Mouse (Mus musculus): ENCODE results near the gene Myh6. TPM values are rescaled to one million over a fixed set of nuclear protein-coding genes. Genes with fewer than 3 reads are reported as not detected.

Gene Myh6
- polyA plus RNA-seq, 1 experiment from 2014 or later: 61.0 TPM

GRCm38 (mm10) chr14:54996793-54997192, 30.1 kb upstream of the Myh6 start:
- WGBS: 71% methylated on average over 9 of the region's 9 CpGs
- Histone ChIP-seq H3K36me3 (ENCODE audit: insufficient read depth, low read length) (no peaks in the 10 kb centered on the region), H3K4me1 (ENCODE audit: insufficient read depth, low read depth, low read length) (no peaks in the 10 kb centered on the region), H3K4me2 (replicated peaks; ENCODE audit: low read depth, low read length) (no peak overlapping the region), H3K27me3 (replicated peaks; ENCODE audit: insufficient read depth, low read length) (no peaks in the 10 kb centered on the region), H3K27ac (ENCODE audit: low read length) (no peak overlapping the region), H3K9me3 (ENCODE audit: low read length) (no peaks in the 10 kb centered on the region), H3K9ac (replicated peaks; ENCODE audit: low read depth) (no peak overlapping the region), H3K4me3 (ENCODE audit: low read depth, low read length) (no peak overlapping the region)
- TF ChIP-seq CTCF (IDR thresholded peaks at IDR 0.05) (no peak), EP300 (IDR thresholded peaks at IDR 0.05) (no peak)
- DNase-seq (ENCODE audit: low spot score) (no peak), ATAC-seq (no peak)

DNA sequence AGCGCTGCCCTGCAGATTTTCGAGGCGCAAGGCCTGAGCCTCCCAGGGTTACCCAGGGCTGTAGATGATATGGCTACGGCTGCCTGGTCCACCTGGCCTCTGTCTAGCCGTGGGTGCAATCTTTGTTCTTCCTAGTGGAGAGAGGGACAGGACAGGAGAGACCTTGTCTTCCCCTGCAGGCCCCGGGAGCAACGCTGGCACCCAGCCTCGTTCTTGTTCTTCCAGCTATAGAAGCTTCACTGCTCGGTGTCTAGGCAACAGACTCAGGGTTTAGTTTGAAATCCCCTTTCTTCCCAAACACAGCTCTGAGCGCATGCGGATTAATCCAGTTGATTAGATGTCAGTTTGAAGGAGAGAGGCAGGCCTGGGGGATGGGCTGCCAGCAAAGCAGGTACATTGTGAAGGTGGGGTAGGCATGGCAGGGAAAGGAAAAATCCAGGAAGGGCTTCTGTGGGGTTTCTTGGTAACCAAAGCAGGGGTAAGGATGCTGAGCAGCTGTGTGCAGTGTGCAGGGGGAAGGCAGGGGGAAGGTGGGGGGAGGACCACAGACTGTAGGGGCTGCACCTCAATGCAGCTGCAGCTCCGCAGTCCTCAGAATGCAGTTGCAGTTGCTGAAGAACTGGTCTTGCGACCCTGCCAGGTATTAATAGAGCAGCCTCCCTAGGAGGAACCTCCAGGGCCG, 28.9 kb upstream of the Myh6 start:
- Histone ChIP-seq H3K4me3 (ENCODE audit: low read depth, low read length) (no peak overlapping the region), H3K27me3 (replicated peaks; ENCODE audit: insufficient read depth, low read length) (no peaks in the 10 kb centered on the region), H3K9ac (replicated peaks; ENCODE audit: low read depth) (no peak overlapping the region), H3K36me3 (ENCODE audit: insufficient read depth, low read length) (no peaks in the 10 kb centered on the region), H3K9me3 (ENCODE audit: low read length) (no peaks in the 10 kb centered on the region), H3K4me2 (replicated peaks; ENCODE audit: low read depth, low read length) (no peak overlapping the region), H3K27ac (ENCODE audit: low read length) (no peak overlapping the region), H3K4me1 (ENCODE audit: insufficient read depth, low read depth, low read length) (no peaks in the 10 kb centered on the region)
- WGBS: 55% methylated on average over 14 of the region's 14 CpGs
- DNase-seq (ENCODE audit: low spot score) (no peak), ATAC-seq (no peak)
- TF ChIP-seq EP300 (IDR thresholded peaks at IDR 0.05) (no peak), CTCF (IDR thresholded peaks at IDR 0.05) (no peak)

DNA sequence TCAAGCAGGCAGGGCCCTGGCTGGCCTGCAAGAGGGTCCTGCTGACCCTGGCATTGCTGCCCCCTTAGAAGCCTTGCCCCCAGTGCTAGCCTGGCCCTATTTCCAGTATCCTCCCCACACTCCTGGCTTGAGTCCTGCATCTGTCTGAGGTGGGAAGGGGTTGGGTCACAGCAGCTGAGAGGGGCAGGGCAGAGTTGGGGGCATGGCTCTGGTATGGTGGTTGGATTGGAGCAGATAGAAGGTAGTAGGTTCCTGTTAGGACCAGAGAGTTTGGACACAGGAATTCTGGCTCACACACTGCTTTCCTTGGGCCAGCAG, 28.1 kb upstream of the Myh6 start:
- Histone ChIP-seq H3K4me2 (replicated peaks; ENCODE audit: low read depth, low read length) (no peak overlapping the region), H3K27me3 (replicated peaks; ENCODE audit: insufficient read depth, low read length) (no peaks in the 10 kb centered on the region), H3K9ac (replicated peaks; ENCODE audit: low read depth) (no peak overlapping the region), H3K4me1 (ENCODE audit: insufficient read depth, low read depth, low read length) (no peaks in the 10 kb centered on the region), H3K36me3 (ENCODE audit: insufficient read depth, low read length) (no peaks in the 10 kb centered on the region), H3K9me3 (ENCODE audit: low read length) (no peaks in the 10 kb centered on the region), H3K27ac (ENCODE audit: low read length) (no peak overlapping the region), H3K4me3 (ENCODE audit: low read depth, low read length) (no peak overlapping the region)
- no peak for TF ChIP-seq EP300 (IDR thresholded peaks at IDR 0.05)
- TF ChIP-seq CTCF (IDR thresholded peaks at IDR 0.05): no peak
- DNase-seq (ENCODE audit: low spot score) (no peak), ATAC-seq (no peak)

- Histone ChIP-seq H3K4me1 (ENCODE audit: insufficient read depth, low read depth, low read length) (no peaks in the 10 kb centered on the region), H3K9ac (replicated peaks; ENCODE audit: low read depth) (no peak within 1 kb of the TSS), H3K4me2 (replicated peaks; ENCODE audit: low read depth, low read length) (peak within 1 kb of the TSS; percentile 27), H3K4me3 (ENCODE audit: low read depth, low read length) (no peak within 1 kb of the TSS), H3K27me3 (replicated peaks; ENCODE audit: insufficient read depth, low read length) (no peaks in the 10 kb centered on the region), H3K27ac (ENCODE audit: low read length) (peak within 1 kb of the TSS; percentile 28), H3K9me3 (ENCODE audit: low read length) (no peaks in the 10 kb centered on the region), H3K36me3 (ENCODE audit: insufficient read depth, low read length) (no peaks in the 10 kb centered on the region)
- 36% methylated on average over 10 of the region's 11 CpGs for WGBS
- 0 out of 2 replicates have a peak, but pooled peaks have one; percentile 17 for ATAC-seq
- peak; percentile 8 for DNase-seq (ENCODE audit: low spot score)
- no peak for TF ChIP-seq EP300 (IDR thresholded peaks at IDR 0.05)
- TF ChIP-seq CTCF (IDR thresholded peaks at IDR 0.05): no peak
Measured at GRCm38 (mm10) chr14:54994136-54994868, 27.6 kb upstream of the Myh6 start, which contains the start of gene Myh7. Myh7 (minus strand) TSS chr14:54994626.

- Histone ChIP-seq H3K9me3 (ENCODE audit: low read length) (no peaks in the 10 kb centered on the region), H3K4me1 (ENCODE audit: insufficient read depth, low read depth, low read length) (no peaks in the 10 kb centered on the region), H3K27ac (ENCODE audit: low read length) (peak overlapping the region; percentile 28), H3K4me2 (replicated peaks; ENCODE audit: low read depth, low read length) (peak overlapping the region; percentile 27), H3K4me3 (ENCODE audit: low read depth, low read length) (no peak overlapping the region), H3K27me3 (replicated peaks; ENCODE audit: insufficient read depth, low read length) (no peaks in the 10 kb centered on the region), H3K36me3 (ENCODE audit: insufficient read depth, low read length) (no peaks in the 10 kb centered on the region), H3K9ac (replicated peaks; ENCODE audit: low read depth) (no peak overlapping the region)
- DNase-seq (ENCODE audit: low spot score) (peak; percentile 86), ATAC-seq (peak; percentile 92)
- TF ChIP-seq CTCF (IDR thresholded peaks at IDR 0.05) (no peak), EP300 (IDR thresholded peaks at IDR 0.05) (no peak)
- 33% methylated on average over 10 of the region's 10 CpGs for WGBS
Measured at GRCm38 (mm10) chr14:54993636-54994035, 26.9 kb upstream of the Myh6 start.

DNA sequence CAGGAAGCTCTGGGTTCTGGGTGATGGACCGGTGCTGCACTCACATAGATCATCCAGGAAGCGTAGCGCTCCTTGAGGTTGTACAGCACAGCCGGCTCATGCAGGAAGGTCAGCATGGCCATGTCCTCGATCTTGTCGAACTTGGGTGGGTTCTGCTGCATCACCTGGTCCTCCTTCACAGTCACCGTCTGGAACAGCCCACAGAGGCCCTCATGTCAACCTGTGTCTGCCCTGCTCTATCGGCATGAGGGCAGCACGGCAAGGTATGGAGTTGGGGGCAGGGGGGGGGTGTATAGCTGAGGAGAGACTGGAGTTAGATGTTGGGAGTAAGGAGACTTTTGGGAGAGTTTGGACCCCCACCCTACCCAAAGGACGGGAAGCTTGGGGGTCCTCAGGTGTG, 25.5 kb upstream of the Myh6 start:
- Histone ChIP-seq H3K36me3 (ENCODE audit: insufficient read depth, low read length) (no peaks in the 10 kb centered on the region), H3K9me3 (ENCODE audit: low read length) (no peaks in the 10 kb centered on the region), H3K4me3 (ENCODE audit: low read depth, low read length) (no peak overlapping the region), H3K9ac (replicated peaks; ENCODE audit: low read depth) (no peak overlapping the region), H3K4me1 (ENCODE audit: insufficient read depth, low read depth, low read length) (no peaks in the 10 kb centered on the region), H3K27me3 (replicated peaks; ENCODE audit: insufficient read depth, low read length) (no peaks in the 10 kb centered on the region), H3K27ac (ENCODE audit: low read length) (no peak overlapping the region), H3K4me2 (replicated peaks; ENCODE audit: low read depth, low read length) (no peak overlapping the region; the same call in 1 of the 2 replicates)
- 85% methylated on average over 10 of the region's 10 CpGs for WGBS
- DNase-seq (ENCODE audit: low spot score): no peak
- no peak for ATAC-seq
- no peak for TF ChIP-seq CTCF (IDR thresholded peaks at IDR 0.05)
- no peak for TF ChIP-seq EP300 (IDR thresholded peaks at IDR 0.05)
